Mouse (Mus musculus) midbrain, embryonic 14.5 days (tissue): Measurements from ENCODE around the gene Dao. TPM values are rescaled to one million over a fixed set of nuclear protein-coding genes. Genes with fewer than 3 reads are reported as not detected.
A peak's percentile ranks its signal among the peaks of the same experiment; 100 is the strongest.

ENCODE experiments used
- ATAC-seq: fragments of 200-750 bp; cut with Nextera tagmentation; 2 replicates; pipeline ENCODE4 v1.8.0; 2017; ENCODE audit warnings: moderate number of reproducible peaks, moderate library complexity; ENCODE audit not compliant: low FRiP score, low TSS enrichment
- DNase-seq: peaks from one replicate; pipeline ENCODE4 v3.0.0-alpha.2; 2015
- H3K27ac ChIP-seq: fragments of 300-500 bp; sonication (generic); replicated peaks from 2 replicates; pipeline ENCODE4 v1.5.1; 2014; ENCODE audit warnings: mild to moderate bottlenecking, low read depth, low read length, moderate library complexity
- H3K27me3 ChIP-seq: fragments of 300-500 bp; sonication (generic); 2 replicates; pipeline ENCODE4 v1.6.1; 2014; ENCODE audit warnings: low read length, control low read depth, mixed read lengths; ENCODE audit not compliant: control insufficient read depth, insufficient read depth
- H3K36me3 ChIP-seq: fragments of 300-500 bp; sonication (generic); 2 replicates; pipeline ENCODE4 v1.6.1; 2014; ENCODE audit warnings: low read length, control low read depth; ENCODE audit not compliant: control insufficient read depth, insufficient read depth
- H3K4me1 ChIP-seq: fragments of 300-500 bp; sonication (generic); 2 replicates; pipeline ENCODE4 v1.6.1; 2014; ENCODE audit warnings: mild to moderate bottlenecking, antibody characterized with exemption, low read length, control low read depth; ENCODE audit not compliant: control insufficient read depth, insufficient read depth
- H3K4me2 ChIP-seq: fragments of 300-500 bp; sonication (generic); 2 replicates; pipeline ENCODE4 v1.6.1; 2014; ENCODE audit warnings: mild to moderate bottlenecking, low read length, moderate library complexity
- H3K4me3 ChIP-seq: fragments of 300-500 bp; sonication (generic); replicated peaks from 2 replicates; pipeline ENCODE4 v1.5.1; 2014; ENCODE audit warnings: low read depth, low read length
- H3K9ac ChIP-seq: fragments of 300-500 bp; sonication (generic); replicated peaks from 2 replicates; pipeline ENCODE4 v1.6.1; 2014; ENCODE audit warnings: mild to moderate bottlenecking, low read length, moderate library complexity
- H3K9me3 ChIP-seq: fragments of 300-500 bp; sonication (generic); 2 replicates; pipeline ENCODE4 v1.6.1; 2016; ENCODE audit warnings: low read length, control low read depth, mixed read lengths; ENCODE audit not compliant: control insufficient read depth
- WGBS: fragments of 180-500 bp; shearing (Covaris S2); extraction: QIAGEN DNeasy Blood & Tissue Kit; methylation state at CpG from one replicate; pipeline ENCODE4 v1.1.7; 2014; 5-methylcytosine and 5-hydroxymethylcytosine counted together
- polyA plus RNA-seq: library from polyadenylated mRNA; unstranded; fragments of >200 nt; fragmentation: Nextera tagmentation; extraction: Ambion mirVana; gene quantifications from 2 replicates; pipeline ENCODE4 v1.2.1, GENCODE M21; 2014

Dao gene
- polyA plus RNA-seq, 1 experiment from 2014 or later = not detected

DNA sequence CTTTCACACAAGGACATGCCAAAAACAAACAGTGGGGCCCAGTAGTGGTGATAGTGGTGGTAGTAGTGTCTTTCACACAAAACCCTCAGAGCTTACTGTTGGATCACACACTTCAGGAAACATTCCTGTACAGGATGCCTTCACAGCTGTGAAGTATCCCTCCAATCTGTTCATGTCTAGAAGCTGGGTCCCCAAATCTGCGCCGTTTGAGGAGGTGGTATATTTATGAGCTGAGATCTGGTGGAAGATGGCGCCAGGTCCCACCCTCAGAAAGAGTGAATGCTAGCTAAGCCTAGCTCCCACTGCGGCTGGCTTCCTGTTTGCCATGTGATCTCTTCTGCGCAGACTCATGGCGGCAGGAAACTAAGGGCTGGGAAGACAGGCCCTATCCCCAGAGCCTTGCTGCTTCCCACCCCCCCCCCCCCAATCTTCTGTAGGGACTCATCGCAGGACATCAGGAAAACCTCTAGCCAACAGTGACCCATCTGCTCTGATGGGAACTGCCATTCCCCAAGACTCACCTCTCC lies 37.8 kb upstream of the Dao start:
- no peak overlapping the region for H3K9ac ChIP-seq
- DNase-seq (no peak), ATAC-seq (no peak)
- no peaks in the 10 kb centered on the region for H3K27me3 ChIP-seq
- H3K36me3 ChIP-seq = peaks cover 63% of the 10 kb centered on the region
- no peak overlapping the region for H3K4me3 ChIP-seq
- no peak overlapping the region for H3K4me2 ChIP-seq
- 96% methylated on average over 7 of the region's 7 CpGs for WGBS
- no peaks in the 10 kb centered on the region for H3K9me3 ChIP-seq
- no peak overlapping the region for H3K27ac ChIP-seq
- no peaks in the 10 kb centered on the region for H3K4me1 ChIP-seq

- no peaks in the 10 kb centered on the region for H3K27me3 ChIP-seq
- WGBS = 94% methylated on average over 13 of the region's 13 CpGs
- H3K4me1 ChIP-seq = no peaks in the 10 kb centered on the region
- no peak overlapping the region for H3K4me2 ChIP-seq
- H3K9me3 ChIP-seq = no peaks in the 10 kb centered on the region
- no peak overlapping the region for H3K4me3 ChIP-seq
- H3K27ac ChIP-seq = no peak overlapping the region
- ATAC-seq (no peak), DNase-seq (no peak)
- H3K9ac ChIP-seq = no peak overlapping the region
- H3K36me3 ChIP-seq = peaks cover 54% of the 10 kb centered on the region
Observed at GRCm38 (mm10) chr5:113966452-113967150, 36.9 kb upstream of the Dao start.

DNA sequence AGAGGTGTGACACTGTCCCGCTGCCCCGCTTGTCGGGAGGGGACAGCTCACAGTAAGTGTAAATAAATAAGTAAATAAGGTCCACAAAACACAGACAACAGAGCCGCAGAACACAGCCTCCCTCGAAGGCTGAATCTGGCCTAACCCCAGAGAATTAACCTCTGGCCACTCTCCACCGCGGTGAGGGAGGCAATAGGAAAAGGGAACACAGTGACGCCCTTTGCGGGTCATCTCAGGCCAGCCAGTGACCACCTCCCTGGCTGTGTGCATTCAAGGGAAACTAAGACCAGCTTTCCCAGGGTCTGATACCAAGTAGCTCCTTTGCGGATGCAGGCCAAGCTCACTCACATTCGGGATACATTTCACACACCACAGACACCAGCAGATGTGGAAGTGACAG lies 35.1 kb upstream of the Dao start:
- WGBS = 29% methylated on average over 11 of the region's 11 CpGs
- Histone ChIP-seq H3K9me3 (no peaks in the 10 kb centered on the region), H3K9ac (no peak overlapping the region), H3K4me3 (no peak overlapping the region), H3K27ac (no peak overlapping the region), H3K27me3 (no peaks in the 10 kb centered on the region), H3K36me3 (peaks cover 54% of the 10 kb centered on the region), H3K4me2 (no peak overlapping the region), H3K4me1 (peaks cover 10% of the 10 kb centered on the region)
- no peak for ATAC-seq
- no peak for DNase-seq

DNA sequence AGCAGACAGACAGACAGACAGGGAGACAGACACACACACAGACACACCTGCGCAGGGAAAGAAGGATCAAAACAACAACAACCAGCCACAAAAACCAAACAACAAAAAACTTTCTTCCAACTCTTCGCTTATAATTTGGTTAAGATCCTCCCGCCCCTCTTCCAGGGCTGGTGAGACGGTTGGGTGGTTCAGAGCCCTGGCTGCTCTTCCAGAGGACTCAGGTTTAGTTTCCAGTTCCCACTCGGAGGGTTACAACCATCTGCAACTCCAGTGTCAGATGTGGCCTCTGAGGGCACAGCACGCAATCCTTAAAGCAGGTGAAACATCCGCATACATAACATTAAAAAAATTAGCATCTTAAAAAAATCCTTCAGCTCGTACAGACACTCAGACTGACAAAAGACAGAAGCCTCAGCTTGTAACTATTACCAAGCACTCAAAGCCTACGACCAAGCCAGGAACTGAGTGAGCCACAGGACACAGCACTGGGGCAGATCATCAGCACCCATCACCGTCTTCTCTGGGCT lies 32.0 kb upstream of the Dao start:
- Histone ChIP-seq H3K4me3 (no peak overlapping the region), H3K4me1 (peaks cover 26% of the 10 kb centered on the region), H3K9ac (no peak overlapping the region), H3K27me3 (no peaks in the 10 kb centered on the region), H3K9me3 (no peaks in the 10 kb centered on the region), H3K27ac (no peak overlapping the region), H3K36me3 (peaks cover 36% of the 10 kb centered on the region), H3K4me2 (no peak overlapping the region)
- no peak for ATAC-seq
- DNase-seq = no peak
- 71% methylated on average over 10 of the region's 10 CpGs for WGBS

DNA sequence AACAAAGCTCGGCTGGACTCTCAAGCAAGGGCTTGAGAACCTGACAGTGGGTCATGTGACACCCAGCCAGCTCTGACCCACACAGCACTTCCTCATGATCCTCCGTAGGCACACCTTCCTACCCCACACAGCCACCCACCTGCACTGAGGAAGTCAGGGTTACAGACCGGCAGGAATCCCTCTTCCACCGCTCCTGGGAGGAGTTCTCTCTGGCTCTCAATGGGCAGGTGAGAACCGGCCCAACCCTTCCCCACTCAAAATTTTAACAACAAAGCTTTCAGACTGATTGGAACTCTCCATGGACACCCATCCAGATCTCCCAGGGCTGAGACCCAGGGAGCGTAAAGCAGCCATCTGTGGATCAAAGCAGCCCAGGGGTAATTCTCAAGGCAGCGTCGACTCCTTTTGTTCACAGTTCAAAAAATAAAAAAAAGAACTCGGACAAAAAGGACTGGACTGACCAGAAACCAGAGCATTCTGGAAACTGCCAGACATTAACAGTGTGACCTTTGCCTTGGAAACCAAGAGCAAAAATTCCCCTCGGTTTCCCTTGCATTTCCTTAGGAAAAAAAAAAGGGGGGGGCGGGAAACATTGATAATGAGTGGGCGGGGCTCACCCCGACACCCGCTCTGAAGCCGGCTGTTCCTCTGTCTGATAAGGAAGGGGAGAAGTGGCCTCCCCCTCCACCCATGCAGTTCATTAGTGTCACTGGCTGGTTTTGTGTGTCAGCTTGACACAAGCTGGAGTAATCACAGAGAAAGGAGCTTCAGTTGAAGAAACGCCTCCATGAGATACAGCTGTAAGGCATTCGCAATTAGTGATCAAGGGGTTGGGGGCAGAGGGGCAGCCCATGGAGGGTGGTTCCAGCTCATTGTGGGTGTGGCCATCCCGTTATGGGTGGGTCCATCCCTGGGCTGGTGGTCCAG lies 30.7 kb upstream of the Dao start:
- Histone ChIP-seq H3K4me1 (peaks cover 26% of the 10 kb centered on the region), H3K27me3 (no peaks in the 10 kb centered on the region), H3K9me3 (no peaks in the 10 kb centered on the region), H3K36me3 (peaks cover 38% of the 10 kb centered on the region), H3K9ac (0 out of 2 replicates have a peak overlapping the region, but pooled peaks have one; percentile 29), H3K27ac (peak overlapping the region; percentile 56), H3K4me3 (no peak overlapping the region), H3K4me2 (peak overlapping the region; percentile 27)
- 14% methylated on average over 18 of the region's 18 CpGs for WGBS
- DNase-seq (peak; percentile 39), ATAC-seq (no peak; the same call in 1 of the 2 replicates)

- no peak for ATAC-seq
- Histone ChIP-seq H3K9me3 (no peaks in the 10 kb centered on the region), H3K4me3 (no peak overlapping the region), H3K27me3 (no peaks in the 10 kb centered on the region), H3K4me1 (peaks cover 26% of the 10 kb centered on the region), H3K4me2 (no peak overlapping the region), H3K36me3 (peaks cover 35% of the 10 kb centered on the region), H3K27ac (no peak overlapping the region), H3K9ac (no peak overlapping the region)
- DNase-seq = no peak
- WGBS = 93% methylated on average over 8 of the region's 8 CpGs
Observed at GRCm38 (mm10) chr5:113973790-113974189, 29.7 kb upstream of the Dao start.

GRCm38 (mm10) chr5:113974576-113974975 lies 28.9 kb upstream of the Dao start:
- no peak for ATAC-seq
- no peaks in the 10 kb centered on the region for H3K9me3 ChIP-seq
- WGBS = 53% methylated on average over 15 of the region's 15 CpGs
- H3K27me3 ChIP-seq = no peaks in the 10 kb centered on the region
- H3K36me3 ChIP-seq = peaks cover 27% of the 10 kb centered on the region
- no peak overlapping the region for H3K4me2 ChIP-seq
- no peak overlapping the region; the same call in 1 of the 2 replicates for H3K9ac ChIP-seq
- no peak overlapping the region for H3K4me3 ChIP-seq
- no peak overlapping the region for H3K27ac ChIP-seq
- peaks cover 26% of the 10 kb centered on the region for H3K4me1 ChIP-seq
- peak; percentile 20 for DNase-seq

- H3K4me2 ChIP-seq = no peak overlapping the region
- peaks cover 26% of the 10 kb centered on the region for H3K4me1 ChIP-seq
- H3K27ac ChIP-seq = no peak overlapping the region
- no peak overlapping the region for H3K4me3 ChIP-seq
- ATAC-seq (no peak), DNase-seq (no peak)
- no peaks in the 10 kb centered on the region for H3K27me3 ChIP-seq
- no peaks in the 10 kb centered on the region for H3K9me3 ChIP-seq
- H3K36me3 ChIP-seq = peaks cover 18% of the 10 kb centered on the region; the same call in 1 of the 2 replicates
- H3K9ac ChIP-seq = no peak overlapping the region
- 73% methylated on average over 9 of the region's 9 CpGs for WGBS
Observed at GRCm38 (mm10) chr5:113975538-113976215, 27.8 kb upstream of the Dao start.
